Mouse (Mus musculus) B cell, adult 67 days (primary cell): ENCODE data around the gene Lrrn4. TPM values are rescaled to one million over a fixed set of nuclear protein-coding genes. Genes with fewer than 3 reads are reported as not detected.

Experiments used
- total RNA-seq, 2 experiments: library from RNA; stranded (reverse); gene quantifications; 4 replicates each; pipeline ENCODE4 v1.2.4; 2023

Lrrn4 gene
- under 1 TPM; 0.29 to 0.33 TPM for total RNA-seq

GRCm38 (mm10) chr2:132880844-132881645 is at the start of gene Lrrn4:
TSS of gene Lrrn4 (minus strand) at chr2:132880891.

GRCm38 (mm10) chr2:132846407-132847358 is 34.0 kb downstream of the Lrrn4 start, which contains the start of gene Crls1:
TSS of gene Crls1 (plus strand) at chr2:132846666.

Other genes with a start within 250 kb of the Lrrn4 start
- 10 to 100 TPM; 11.5 to 16.7 TPM for gene Shld1, start 194.0 kb downstream of the Lrrn4 start, total RNA-seq
- not detected for gene Chgb, start 99.6 kb downstream of the Lrrn4 start, total RNA-seq
- gene Trmt6, start 64.8 kb downstream of the Lrrn4 start, total RNA-seq = 10 to 100 TPM; 40.2 to 47.7 TPM
- gene Mcm8, start 64.8 kb downstream of the Lrrn4 start, total RNA-seq = 1 to 10 TPM; 5.4 to 8.7 TPM
- gene Crls1, start 34.2 kb downstream of the Lrrn4 start, total RNA-seq = 10 to 100 TPM; 11.8 to 15.0 TPM
- not detected for gene Fermt1, start 65.0 kb upstream of the Lrrn4 start, total RNA-seq